Mouse (Mus musculus): ENCODE results near the gene Grm8. TPM values are rescaled to one million over a fixed set of nuclear protein-coding genes. Genes with fewer than 3 reads are reported as not detected.
A peak's percentile ranks its signal among the peaks of the same experiment; 100 is the strongest.

The Grm8 gene
- polyA plus RNA-seq, 1 experiment: 6.7 TPM

DNA sequence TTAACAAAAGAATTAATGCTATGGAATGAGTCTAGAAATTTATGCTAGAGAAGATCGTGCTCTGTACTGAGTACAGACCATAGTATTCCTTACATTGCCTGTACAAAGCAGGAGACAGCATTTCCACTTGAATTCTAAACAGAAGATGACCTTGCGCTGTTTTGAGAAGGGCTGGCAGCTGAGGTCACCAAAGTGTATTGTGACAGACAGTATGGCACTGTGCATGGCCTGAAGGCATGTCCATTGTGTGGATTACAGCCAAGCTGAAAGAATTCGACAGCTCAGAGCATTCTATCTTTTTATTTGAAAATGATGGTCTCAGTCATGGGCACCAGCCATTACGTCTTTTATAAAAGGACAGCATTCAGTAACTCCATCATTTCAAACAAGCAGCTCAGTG lies 517.5 kb downstream of the Grm8 start:
- peak; percentile 33 for DNase-seq (ENCODE audit: low read depth)

DNA sequence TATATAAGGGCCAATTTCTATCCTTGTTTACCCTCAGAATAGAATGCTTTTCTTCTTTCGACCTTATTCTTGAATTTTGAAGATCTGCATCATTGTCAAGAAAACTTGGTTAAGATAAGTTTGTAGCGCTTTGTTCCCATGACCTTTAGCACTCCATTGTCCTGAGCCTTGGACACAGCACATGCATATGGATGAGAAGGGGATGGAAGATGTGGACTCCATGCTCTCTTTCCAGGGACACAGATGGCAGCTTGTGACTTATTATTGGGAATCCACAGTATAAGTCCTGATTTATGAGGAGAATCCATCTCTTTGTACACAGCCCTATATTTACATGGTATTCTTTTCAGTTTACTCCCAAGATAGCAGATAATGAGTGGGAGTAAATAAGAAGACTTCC lies 554.5 kb downstream of the Grm8 start:
- DNase-seq (ENCODE audit: low read depth): no peak
- TF ChIP-seq CTCF (IDR thresholded peaks at IDR 0.05; ENCODE audit: borderline replicate concordance, extremely low read depth, insufficient read depth, insufficient read length) (no peak), POLR2A (IDR thresholded peaks at IDR 0.05; ENCODE audit: borderline replicate concordance, extremely low read depth, insufficient read depth, insufficient read length, poor library complexity, severe bottlenecking) (no peak)

More for the DNA sequence above, 517.5 kb downstream of the Grm8 start:
- TF ChIP-seq POLR2A (IDR thresholded peaks at IDR 0.05; ENCODE audit: borderline replicate concordance, extremely low read depth, insufficient read depth, insufficient read length, poor library complexity, severe bottlenecking) (no peak), CTCF (IDR thresholded peaks at IDR 0.05; ENCODE audit: borderline replicate concordance, extremely low read depth, insufficient read depth, insufficient read length) (no peak)

DNA sequence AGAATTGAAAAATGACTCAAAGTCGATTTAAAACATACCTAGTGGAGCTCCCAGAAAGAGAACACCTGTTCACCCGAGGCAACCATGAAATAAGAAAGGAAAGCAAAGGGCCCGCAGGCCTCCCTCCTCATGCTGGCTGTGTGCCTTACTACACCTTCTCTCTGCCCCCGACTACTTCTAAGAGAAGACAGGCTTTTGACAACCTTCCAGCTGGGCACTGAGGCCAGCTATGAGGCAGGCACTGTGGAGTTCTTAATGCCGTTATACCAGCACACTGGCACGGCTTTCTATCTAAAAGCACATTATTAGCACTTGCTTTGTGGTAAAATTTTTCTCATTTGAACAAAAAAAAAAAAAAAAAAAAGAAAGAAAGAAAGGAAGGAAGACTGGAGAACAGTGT lies 589.5 kb downstream of the Grm8 start:
- TF ChIP-seq CTCF (IDR thresholded peaks at IDR 0.05; ENCODE audit: borderline replicate concordance, extremely low read depth, insufficient read depth, insufficient read length): no peak
- no peak for TF ChIP-seq POLR2A (IDR thresholded peaks at IDR 0.05; ENCODE audit: borderline replicate concordance, extremely low read depth, insufficient read depth, insufficient read length, poor library complexity, severe bottlenecking)
- peak; percentile 68 for DNase-seq (ENCODE audit: low read depth)

DNA sequence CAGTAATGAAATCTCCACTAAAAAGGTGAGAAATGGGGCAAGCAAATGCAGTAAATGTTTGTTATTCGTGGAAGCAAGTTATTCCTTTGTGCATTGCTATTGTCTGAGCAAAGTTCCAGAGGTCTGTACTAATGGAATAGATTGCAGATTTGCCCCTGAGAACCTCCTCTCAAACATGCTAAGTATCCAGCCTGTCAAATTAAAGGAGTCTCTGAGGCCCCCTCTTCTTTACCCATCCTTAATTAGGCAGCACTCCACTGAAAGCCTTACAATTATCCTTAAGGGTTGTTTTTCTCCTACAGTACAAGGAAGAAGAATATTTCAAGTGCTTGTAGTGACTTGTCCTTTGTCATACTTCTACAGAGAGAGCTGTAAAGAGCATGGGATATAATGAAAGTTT lies 617.4 kb downstream of the Grm8 start:
- DNase-seq (ENCODE audit: low read depth): peak; percentile 37
- TF ChIP-seq CTCF (IDR thresholded peaks at IDR 0.05; ENCODE audit: borderline replicate concordance, extremely low read depth, insufficient read depth, insufficient read length) (no peak), POLR2A (IDR thresholded peaks at IDR 0.05; ENCODE audit: borderline replicate concordance, extremely low read depth, insufficient read depth, insufficient read length, poor library complexity, severe bottlenecking) (no peak)

DNA sequence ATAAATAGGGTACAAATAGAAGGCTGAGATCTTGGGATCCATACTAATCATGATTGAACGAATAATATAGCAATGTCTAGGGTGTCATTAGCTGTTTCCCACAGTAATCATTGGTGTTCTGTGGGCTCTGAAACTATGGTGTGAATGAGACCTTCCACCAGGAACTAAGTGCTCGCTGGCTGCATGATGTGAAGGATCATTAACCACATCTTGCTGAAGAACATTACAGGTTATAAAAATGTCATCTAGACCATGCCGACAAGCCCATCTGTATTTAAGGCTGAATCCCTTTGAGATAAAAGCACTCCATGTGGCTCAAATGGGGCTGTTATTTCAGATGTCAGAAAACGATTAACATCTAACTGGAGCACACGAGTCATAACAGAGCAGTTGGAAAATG lies 674.0 kb downstream of the Grm8 start:
- peak; percentile 5 for DNase-seq (ENCODE audit: low read depth)
- TF ChIP-seq CTCF (IDR thresholded peaks at IDR 0.05; ENCODE audit: borderline replicate concordance, extremely low read depth, insufficient read depth, insufficient read length) (no peak), POLR2A (IDR thresholded peaks at IDR 0.05; ENCODE audit: borderline replicate concordance, extremely low read depth, insufficient read depth, insufficient read length, poor library complexity, severe bottlenecking) (no peak)

DNA sequence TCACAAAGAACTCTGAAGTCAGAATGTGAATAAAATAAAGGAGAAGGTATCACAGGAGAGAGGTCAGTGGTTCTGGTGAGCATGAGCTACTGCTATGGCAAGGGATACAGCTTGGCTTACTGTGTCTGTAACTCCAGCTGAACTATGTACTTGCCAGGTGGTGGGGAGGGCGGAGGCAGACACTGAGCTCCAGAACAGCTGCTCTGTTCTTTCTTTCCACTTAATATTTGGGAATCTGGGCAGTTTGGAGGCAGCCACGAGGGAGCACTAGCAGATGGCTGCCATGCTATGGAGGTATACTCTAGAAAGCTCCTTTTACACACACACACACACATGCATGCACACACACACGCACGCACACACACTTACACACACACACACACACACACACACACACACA lies 726.5 kb downstream of the Grm8 start:
- peak; percentile 66 for DNase-seq (ENCODE audit: low read depth)
- TF ChIP-seq CTCF (IDR thresholded peaks at IDR 0.05; ENCODE audit: borderline replicate concordance, extremely low read depth, insufficient read depth, insufficient read length) (no peak), POLR2A (IDR thresholded peaks at IDR 0.05; ENCODE audit: borderline replicate concordance, extremely low read depth, insufficient read depth, insufficient read length, poor library complexity, severe bottlenecking) (no peak)

DNA sequence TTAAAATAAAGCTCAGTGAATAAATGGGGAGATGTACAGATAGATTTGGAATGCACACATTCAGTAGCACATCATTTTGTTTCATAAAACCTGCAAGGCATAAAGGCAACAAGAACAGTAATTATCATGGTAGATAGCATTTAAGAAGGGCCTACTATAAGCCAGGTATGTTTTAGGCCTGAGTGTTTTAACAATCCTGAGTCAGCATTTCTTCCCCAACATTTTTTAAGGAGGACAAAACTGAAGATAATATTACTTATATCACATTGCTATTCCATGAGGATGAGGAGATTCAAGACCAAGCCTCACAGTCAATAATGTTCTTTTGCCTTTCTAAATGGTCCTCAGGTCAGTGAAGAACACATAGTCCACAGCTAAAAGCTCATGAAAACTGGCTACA lies 762.6 kb downstream of the Grm8 start:
- TF ChIP-seq POLR2A (IDR thresholded peaks at IDR 0.05; ENCODE audit: borderline replicate concordance, extremely low read depth, insufficient read depth, insufficient read length, poor library complexity, severe bottlenecking) (no peak), CTCF (IDR thresholded peaks at IDR 0.05; ENCODE audit: borderline replicate concordance, extremely low read depth, insufficient read depth, insufficient read length) (no peak)
- no peak for DNase-seq (ENCODE audit: low read depth)

DNA sequence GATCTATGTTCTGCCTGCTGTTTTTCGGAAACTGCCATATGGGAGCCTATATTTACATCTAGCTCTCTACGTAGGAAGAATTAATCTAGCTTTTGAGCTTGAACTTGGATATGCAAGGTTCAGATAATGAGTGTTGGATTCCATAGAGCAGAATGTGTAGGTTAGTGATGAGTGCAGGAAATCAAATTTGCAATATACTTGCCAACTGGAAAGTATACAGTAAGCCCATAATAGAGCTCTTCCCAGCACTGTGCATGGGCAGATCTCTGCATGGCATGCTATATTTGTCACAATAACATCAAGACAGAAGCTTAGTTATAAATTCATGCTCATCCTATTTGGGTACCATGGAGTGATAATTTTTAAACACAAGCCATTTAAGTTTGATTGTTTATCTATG lies 763.9 kb downstream of the Grm8 start:
- peak; percentile 11 for DNase-seq (ENCODE audit: low read depth)
- TF ChIP-seq CTCF (IDR thresholded peaks at IDR 0.05; ENCODE audit: borderline replicate concordance, extremely low read depth, insufficient read depth, insufficient read length): no peak
- TF ChIP-seq POLR2A (IDR thresholded peaks at IDR 0.05; ENCODE audit: borderline replicate concordance, extremely low read depth, insufficient read depth, insufficient read length, poor library complexity, severe bottlenecking): no peak

DNA sequence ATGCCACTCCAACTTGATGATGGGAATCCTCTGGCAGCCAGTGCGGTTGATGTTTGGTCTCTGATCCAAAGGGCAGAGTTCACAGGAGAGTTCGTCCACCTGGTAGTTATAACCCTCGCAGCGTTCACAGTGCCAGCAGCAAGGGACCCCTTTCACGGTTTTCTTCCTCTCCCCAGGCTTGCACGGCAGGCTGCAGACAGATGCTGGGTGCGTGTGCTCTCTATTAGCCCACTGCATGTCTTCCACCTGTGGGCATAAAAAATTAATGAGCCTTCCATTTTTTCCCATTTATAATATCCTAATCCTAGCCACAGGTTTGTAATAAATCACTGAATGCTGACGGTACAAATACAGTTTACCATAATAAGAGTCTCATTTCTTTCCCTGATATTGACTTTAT lies 771.2 kb downstream of the Grm8 start:
- no peak for DNase-seq (ENCODE audit: low read depth)
- TF ChIP-seq CTCF (IDR thresholded peaks at IDR 0.05; ENCODE audit: borderline replicate concordance, extremely low read depth, insufficient read depth, insufficient read length) (no peak), POLR2A (IDR thresholded peaks at IDR 0.05; ENCODE audit: borderline replicate concordance, extremely low read depth, insufficient read depth, insufficient read length, poor library complexity, severe bottlenecking) (no peak)

DNA sequence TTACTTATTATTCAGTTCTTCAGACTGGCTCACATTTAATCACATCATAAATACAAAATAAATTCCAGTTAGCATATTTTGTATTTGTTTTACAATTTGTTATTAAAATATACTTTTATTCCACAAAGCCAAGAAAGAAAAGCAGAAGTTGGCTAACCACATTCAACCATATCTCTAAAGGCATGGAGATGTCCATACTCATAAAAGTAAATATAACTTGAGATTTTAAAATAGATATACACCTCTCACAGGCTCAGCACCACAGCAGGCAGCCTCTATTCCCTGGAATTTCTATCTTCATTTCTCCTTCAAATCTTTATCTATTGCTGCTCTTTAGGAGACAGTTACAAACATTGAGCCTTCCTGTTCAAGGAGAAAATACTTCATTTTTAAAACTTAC lies 774.5 kb downstream of the Grm8 start:
- TF ChIP-seq POLR2A (IDR thresholded peaks at IDR 0.05; ENCODE audit: borderline replicate concordance, extremely low read depth, insufficient read depth, insufficient read length, poor library complexity, severe bottlenecking) (no peak), CTCF (IDR thresholded peaks at IDR 0.05; ENCODE audit: borderline replicate concordance, extremely low read depth, insufficient read depth, insufficient read length) (no peak)
- no peak for DNase-seq (ENCODE audit: low read depth)

DNA sequence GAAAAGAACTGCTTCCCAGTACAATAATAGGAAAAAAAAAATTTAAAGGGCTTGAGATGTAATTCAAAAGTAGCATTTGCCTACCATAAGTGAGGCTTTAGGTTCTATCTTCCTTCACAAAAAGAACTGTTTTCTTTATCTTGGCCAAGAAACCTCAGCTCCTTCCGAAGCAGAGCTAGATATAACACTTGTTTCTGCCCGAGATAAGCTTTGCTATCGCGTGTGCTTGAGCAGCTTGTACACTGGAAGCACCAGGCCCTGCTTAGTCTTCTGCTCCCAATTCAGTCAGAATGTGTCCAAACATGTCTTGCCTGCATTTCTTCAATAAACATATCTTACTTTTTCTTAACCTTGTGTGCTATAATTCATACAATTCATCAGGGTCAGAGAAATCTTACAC lies 783.8 kb downstream of the Grm8 start:
- no peak for DNase-seq (ENCODE audit: low read depth)
- TF ChIP-seq CTCF (IDR thresholded peaks at IDR 0.05; ENCODE audit: borderline replicate concordance, extremely low read depth, insufficient read depth, insufficient read length) (no peak), POLR2A (IDR thresholded peaks at IDR 0.05; ENCODE audit: borderline replicate concordance, extremely low read depth, insufficient read depth, insufficient read length, poor library complexity, severe bottlenecking) (no peak)

DNA sequence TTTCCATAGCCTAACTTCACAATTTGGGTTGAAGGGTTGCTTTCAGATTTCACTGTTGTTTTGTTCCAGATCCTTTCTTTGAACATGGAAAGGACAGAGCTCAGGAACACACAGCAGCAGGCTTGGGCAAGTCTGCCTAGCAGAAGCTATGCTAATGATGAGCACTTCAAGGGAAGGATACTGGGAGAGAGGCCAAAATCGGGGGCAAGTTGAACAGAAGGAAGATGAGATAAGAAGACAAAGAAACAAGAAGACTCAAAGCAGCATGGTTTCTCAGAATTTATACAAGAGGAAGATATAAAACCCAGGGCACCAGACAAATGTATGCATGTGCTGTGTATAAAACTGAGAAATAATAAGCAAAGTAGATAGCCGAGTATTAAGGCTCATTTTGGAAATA lies 786.7 kb downstream of the Grm8 start:
- peak; percentile 71 for DNase-seq (ENCODE audit: low read depth)

More for the DNA sequence above, 786.7 kb downstream of the Grm8 start:
- TF ChIP-seq POLR2A (IDR thresholded peaks at IDR 0.05; ENCODE audit: borderline replicate concordance, extremely low read depth, insufficient read depth, insufficient read length, poor library complexity, severe bottlenecking) (no peak), CTCF (IDR thresholded peaks at IDR 0.05; ENCODE audit: borderline replicate concordance, extremely low read depth, insufficient read depth, insufficient read length) (no peak)
